Mouse (Mus musculus): ENCODE measurements around the gene Dpt.
"Not testable (repeated sequence)": the region's sequence is repeated elsewhere in the genome, so short reads cannot be mapped to it uniquely, and the experiment has no call there.

The Dpt gene

DNA sequence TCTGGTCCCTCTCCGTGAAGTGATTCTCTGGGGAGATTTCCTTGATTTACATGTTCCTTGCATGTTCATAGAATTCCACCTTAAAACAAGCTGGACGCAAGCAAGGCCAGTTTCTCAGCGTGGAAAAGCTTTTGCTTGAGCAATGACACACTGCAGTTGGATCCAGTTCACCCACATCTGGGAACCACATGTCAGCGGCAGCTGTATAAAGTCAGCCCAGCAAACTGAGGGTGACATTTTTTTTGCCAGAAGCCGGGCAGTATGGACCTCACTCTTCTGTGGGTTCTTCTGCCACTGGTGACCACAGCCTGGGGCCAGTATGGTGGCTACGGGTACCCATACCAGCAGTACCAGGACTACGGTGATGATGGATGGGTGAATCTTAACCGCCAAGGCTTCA is at the start of gene Dpt:
TSS of gene Dpt (plus strand) at position 174 of the 400 bp plus-strand sequence.
- CTCF ChIA-PET: no interaction called here

DNA sequence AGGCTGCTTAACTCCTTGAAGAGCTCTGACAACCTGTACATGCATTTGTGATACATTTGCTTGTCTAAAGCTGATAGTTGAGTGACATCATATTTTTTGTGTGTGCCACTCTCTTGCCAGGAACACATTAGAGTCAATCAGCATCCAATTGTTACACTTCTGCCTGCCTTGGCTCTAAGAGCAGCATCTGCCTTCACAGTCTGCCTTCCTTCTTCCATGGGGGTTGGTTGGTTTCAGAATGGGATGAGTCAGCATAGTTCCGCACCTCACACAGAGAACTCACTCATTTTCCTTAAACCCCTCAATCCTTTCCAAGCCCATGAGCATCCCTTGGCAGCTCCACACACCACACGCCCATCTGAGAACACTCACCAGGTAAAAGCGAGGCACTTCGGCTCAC is 42.7 kb upstream of the Dpt start:
- CTCF ChIA-PET: no interaction called here

DNA sequence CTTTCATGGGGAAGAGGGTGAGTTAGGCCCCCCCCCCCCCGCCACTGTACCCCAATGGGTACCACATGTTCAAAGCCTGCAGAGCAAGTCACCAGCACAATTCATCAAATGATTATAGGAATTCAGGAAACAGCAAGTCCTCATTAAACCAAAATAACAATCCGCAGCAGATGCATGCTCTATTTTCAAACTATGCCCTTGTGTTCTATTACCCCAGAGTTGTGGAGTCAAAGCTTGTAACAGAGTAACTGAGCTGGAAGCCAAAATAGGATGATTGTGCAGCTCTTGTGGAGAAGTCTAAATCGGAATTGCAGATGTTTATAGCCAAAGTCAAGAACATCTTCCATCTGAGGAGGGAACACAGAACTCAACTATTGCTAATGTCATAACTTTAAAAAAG is 40.8 kb upstream of the Dpt start:
- CTCF ChIA-PET: no interaction called here

DNA sequence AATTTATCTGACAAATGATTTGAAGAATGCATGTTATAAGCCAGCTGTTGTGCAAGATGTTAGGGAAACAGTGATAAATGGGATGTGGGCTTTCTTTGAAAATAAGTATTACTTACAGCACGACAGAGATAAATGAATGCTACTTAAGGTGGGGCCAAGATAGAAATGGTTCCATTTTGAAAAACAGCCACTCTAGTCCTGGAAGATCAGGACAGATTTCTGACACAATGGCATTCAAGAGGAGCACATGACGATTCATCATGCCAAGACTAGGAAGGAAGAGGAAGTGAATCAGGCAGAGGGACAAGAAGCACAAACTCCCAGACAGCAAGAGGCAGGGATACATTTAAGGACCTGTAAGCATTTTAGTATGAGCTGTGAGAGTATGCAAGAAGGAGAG is 39.5 kb upstream of the Dpt start:
- CTCF ChIA-PET: no interaction called here

DNA sequence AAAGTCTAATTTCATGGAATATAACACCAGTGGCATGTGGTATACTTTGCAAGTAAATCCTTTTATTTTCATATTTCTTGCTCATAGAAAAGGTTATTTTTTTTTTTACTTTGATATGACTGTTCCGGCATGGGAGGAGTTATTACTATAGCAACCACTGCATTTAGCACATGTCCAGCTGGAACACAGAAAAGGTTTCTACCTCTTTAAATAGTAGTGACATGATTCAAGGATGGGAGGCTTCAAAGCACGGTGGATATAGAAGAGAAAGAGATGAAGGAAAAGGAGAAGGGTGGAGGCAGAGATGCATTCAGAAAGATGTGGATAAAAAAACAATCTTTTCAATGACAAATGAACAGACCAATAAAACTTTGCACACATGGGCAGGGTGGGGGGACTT is 38.0 kb upstream of the Dpt start:
- CTCF ChIA-PET: no interaction called here

DNA sequence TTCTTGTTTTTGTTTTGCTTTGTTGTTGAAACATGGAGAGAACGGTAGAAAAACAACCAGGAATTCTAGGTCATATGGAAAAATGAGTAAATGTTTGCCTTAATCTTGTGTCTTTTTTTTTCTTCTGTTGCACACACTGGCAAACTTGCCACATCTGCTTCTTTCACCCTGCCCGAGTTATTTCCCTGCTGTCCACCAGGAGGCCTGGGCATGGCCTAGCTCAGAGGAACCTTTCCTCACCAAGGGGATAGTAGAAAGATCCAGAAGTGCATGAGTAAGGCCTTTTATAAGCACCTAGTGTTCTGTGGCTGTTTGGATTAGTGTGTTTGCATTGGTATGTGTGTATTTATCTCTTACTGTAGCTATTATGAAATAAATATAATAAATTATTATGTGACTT is 34.2 kb upstream of the Dpt start:
- CTCF ChIA-PET: interaction anchor here (0.7 kb wide), 1 partner anchor 29 kb away, joined by 4 read pairs; no protein-coding TSS in a partner anchor

DNA sequence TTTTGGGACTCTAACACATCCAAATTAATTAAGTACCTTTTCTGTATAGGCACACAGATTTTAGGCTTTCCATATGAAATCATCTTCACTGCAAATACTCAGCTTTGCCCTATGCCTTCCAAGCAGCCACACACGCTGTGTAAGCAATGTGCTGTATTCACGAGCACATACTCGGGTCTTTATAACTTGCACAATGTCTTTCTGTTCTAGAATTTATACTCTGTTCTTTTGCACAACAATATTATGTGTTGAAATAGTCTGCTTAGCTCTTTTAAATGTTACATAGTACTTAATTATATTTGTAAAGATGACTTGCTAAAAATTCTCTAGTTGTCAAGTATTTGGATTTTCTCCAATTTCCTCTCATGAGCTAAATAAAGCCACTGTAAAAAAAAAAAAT is 29.8 kb upstream of the Dpt start:
- CTCF ChIA-PET: no interaction called here

DNA sequence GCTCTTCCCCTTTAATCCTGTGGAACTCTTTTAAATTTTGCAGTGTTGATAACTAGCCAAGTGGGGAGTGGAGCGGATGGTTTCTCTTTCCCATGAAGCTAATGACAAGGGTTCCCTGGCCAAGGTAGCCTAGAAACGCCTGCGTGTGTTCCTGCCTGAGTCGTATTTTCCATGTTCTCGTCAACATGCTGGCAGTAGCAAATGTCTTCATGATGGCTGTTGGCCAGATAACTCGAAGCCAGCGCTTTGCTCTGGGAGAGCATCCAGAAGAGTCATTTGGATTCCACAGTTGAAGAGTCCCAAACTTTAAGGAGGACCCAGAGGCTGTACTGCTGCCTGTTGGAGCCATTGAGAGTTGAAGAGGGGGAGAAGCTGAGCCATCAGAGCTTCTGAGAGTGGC is 25.8 kb upstream of the Dpt start:
- CTCF ChIA-PET: no interaction called here

DNA sequence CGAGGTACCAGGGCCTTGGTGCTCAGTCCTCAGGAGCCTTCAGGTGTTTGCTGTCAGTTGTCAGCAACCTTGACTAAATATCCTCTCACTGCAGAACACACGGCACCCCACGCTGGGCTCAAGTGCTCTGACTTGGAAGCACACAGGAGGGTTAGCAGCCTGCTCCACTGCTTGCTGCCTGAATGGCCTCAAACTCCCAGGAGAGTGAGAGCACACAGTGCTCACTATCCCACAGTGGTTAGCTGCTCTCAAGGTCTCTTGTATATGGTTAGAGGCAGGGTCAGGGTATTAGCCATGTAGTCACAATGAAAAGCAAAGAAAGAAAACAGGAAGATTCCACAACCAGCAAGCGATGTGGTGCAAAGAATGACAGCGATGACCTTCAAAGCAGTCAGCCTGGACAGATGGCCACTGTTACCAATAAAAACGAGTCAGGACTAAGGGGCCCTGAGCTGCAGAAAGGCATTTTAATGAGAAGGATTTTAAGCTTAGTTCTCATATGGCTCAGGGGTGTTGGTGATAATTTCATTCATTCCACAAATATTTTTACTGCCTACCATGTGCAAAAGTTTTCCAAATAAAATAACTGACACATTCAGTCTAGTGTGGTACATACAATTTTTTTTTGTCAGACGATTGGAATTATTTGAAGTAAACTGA is 15.5 kb upstream of the Dpt start:
- CTCF ChIA-PET: no interaction called here

DNA sequence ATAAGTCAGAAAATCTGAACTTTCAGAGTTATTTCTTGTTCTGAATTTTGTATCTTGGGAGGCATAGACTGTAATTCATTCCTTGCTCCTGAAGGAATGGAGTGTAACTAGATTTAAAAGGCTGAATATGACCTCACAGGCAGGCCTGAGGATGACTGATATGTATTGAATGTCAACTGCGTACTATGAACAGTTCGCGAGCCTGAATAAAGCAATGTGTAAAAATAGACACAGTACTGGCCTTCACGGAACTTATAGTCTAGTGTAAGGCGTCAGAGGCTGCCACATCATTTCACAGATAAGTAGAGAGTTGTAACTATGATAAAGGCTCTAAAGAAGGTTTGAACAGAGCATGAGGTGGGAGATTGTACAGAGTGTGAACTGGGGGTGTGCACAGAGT is 10.3 kb upstream of the Dpt start:
- CTCF ChIA-PET: no interaction called here

DNA sequence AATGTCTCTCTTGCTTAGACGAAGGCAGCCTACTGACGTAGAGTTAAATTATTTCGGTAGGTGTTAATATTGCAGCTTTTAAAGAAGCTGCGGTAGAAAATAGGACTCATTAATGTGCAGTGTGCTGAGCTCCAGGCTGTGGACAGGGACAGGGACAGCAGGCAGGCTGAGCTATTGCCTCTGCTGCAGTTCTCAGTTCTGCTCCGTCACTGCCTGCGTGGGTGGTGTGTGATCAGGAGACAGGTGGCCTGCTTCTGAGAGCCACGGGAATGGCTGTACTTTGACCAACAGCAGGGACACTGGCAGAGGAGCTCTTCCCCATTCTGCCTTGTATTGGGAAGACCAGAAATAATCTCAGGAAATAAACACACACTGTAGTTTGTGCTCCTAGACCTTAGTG is 8.7 kb upstream of the Dpt start:
- CTCF ChIA-PET: no interaction called here

DNA sequence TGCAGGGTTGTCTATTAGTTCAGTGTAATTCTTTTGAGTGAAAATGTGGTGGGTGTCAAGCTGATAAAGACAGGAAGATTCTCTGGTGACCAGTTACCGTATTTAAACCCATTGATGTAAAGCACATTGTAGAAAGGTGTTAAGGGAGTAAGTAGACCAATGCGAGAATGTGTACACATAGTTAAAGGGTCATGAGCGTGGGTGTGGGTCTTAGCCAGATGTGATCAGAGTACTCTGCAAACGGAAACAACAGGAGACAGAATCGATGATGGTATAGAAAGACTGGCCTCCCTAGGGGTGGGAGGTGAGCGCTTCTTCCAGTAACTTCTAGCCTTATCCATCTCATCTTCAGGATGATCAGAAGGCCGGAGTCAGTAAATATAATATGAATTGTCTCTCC is 8.2 kb upstream of the Dpt start:
- CTCF ChIA-PET: no interaction called here

DNA sequence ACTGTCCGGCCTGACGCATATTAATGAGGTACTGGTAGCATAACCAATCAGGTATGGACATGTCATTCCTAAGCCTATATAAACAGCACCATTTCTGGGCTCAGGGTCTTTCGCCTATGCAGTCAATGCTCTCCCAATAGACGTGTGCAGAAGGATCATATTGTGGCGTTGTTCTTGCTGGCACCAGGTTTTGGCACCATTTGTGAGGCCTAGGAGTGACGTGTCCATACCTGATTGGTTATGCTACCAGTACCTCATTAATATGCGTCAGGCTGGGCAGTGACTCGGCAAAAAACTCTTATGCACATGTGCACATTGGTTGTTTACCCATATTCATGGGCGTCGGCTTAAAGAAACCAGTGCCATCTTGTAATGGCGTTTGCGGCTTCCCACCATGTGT is 6.1 kb upstream of the Dpt start:
- CTCF ChIA-PET: not testable (repeated sequence)

DNA sequence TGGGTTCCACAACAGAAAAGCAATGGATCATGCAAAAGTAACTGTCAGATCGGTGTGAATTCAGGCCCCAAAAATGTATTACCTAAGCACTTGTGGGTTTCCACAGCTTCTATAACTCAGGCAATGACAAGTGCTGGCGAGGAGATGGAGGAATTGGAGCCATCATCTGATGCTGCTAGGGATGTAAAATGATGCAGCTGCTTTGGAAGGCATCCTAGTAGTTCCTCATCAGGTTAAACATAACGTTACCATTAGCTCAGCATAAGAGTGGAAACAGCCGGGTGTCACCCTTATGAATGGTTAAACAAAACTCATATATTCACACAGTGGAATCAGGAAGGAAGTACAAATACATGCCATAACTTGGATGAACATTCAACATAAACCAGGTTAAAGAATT is 3.4 kb upstream of the Dpt start:
- CTCF ChIA-PET: interaction anchor here (0.6 kb wide), 1 partner anchor 17 kb away, joined by 4 read pairs; no protein-coding TSS in a partner anchor

DNA sequence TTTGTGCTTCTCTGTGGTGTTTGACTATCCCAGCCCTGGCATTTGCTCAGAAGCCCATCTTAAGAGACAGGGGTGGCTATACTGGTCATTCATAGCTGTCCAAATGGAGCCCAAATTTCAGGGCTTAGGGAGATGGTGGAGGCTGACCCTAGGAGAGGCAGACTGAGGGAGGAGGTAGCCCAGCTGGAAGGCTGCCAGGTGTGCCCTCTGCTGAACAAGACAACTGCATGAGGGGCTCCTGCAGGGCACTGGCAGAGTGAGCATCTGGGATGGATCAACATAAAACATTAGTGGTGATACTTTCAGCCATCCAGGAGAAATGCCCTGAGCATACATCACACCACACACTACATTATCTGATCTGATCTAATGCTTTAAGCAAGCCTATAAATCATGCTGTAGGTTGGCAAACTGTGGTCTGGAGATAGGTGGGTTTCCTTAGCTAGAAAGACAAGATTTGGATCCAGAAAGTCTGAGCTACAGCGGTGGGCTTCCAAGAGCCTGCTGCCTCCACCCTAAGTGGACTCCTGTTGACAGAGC is 1.4 kb downstream of the Dpt start:
- CTCF ChIA-PET: no interaction called here

DNA sequence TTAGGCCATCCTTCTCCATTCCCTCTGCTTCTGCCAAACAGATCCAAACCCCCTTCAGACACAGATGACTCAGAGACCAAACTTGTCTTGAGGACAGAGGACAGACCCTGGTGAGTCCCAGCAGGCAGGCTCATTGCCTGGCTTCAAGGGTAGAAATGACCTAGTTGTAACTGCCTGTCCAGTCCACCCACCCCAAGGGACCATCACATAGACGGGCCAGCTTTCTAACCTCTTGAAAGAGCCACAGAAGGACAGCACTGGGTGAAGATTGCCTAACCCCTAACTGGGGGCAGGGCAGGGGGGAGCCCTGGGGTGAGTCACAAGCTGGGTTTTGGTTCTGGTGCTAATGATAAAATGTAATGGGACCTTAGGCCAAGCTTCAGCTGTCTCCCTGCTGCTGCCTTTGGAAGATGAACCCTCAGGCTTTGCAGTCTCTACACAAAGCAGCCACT is 2.1 kb downstream of the Dpt start:
- CTCF ChIA-PET: interaction anchor here (0.6 kb wide), 1 partner anchor 161 kb away, joined by 4 read pairs; no protein-coding TSS in a partner anchor

DNA sequence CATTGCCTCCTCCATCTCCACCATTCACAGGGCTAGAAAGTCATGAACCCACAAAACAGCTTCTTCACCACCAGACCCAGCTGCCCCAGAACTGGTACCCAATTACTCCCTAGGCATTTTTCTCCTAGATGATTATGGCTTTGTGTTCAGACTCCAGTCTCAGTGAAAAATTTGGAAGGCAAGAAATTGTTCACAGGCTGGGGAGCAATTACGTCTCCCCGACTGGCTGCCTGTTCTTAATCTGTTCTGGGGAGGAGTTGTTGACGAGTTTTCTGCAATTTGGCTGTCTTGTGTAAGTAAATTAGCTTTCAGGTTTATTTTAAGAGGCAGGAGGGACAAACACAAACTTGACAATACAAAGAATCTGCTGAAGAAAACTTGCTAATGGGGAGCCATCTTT is 2.7 kb downstream of the Dpt start:
- CTCF ChIA-PET: interaction anchor here (0.6 kb wide), 1 partner anchor 160 kb away, joined by 4 read pairs; no protein-coding TSS in a partner anchor

DNA sequence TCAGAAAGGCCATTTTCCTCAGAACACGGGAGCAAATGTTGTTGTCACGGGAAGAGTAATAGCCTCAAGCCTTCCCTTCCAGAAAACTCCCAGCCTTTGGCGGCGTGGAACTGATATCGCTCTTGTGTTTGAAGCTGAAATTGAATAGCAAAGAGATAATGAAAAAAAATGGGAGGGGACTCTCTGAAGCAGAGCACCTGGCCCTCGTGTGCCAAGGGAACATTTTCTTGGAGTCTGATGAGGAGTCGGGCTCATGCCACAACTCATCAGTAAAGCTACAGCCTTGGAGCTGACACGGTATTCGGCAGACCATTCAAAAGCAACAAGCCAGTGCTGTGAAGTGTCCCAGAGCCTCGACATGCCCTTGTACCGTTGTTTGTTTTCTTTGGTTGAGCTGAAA is 7.8 kb downstream of the Dpt start:
- CTCF ChIA-PET: no interaction called here

DNA sequence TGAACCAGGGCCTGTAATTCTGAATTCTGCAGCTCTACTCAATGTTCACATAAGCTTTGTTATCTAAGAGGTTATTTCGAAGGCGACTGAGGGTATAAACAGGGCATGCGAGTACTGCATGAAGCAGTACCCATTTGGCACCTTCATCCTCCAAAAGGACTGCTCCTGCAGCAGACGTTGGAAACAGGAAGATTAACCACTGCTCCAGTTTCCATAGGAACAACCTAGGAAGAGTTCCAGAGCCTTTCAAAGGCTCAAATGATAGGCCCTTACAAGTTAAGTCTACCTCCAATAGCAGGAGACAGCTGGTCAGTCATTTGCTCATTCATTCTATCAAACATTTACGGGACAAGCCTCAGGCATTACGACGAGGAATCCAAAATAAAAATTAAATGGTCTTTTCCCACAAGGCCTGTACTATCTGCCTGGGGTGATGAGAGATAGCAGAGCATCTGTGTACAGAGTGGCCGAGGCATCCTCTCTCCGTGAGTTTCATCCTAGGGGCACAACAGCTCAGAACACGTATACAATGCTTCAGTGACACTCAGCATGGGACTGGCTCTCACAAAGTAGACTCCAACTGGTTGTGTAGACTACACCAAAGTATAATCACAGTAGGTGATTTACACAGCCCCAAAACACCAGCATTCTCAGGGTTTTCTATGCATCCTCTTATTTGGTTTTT is 8.4 kb downstream of the Dpt start:
- CTCF ChIA-PET: no interaction called here

DNA sequence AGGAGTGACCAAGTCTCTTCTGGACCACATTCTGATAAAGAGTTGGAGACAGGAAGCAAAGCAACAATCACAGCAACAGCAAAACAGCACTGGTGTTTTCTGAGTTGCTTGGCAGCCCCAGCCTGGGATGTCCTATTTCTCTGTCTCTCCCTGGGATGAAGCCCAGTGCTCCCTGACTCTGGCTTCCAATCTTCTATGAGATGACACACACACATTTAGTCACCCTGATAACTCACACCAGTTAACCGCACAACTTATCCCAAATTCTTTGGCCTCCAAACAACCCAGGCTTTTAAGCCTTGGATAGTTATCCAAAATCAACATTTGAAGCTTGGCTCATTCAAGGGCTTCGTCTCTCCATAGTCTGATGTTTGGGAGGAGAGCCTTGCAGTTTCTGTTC is 12.9 kb downstream of the Dpt start:
- CTCF ChIA-PET: no interaction called here

DNA sequence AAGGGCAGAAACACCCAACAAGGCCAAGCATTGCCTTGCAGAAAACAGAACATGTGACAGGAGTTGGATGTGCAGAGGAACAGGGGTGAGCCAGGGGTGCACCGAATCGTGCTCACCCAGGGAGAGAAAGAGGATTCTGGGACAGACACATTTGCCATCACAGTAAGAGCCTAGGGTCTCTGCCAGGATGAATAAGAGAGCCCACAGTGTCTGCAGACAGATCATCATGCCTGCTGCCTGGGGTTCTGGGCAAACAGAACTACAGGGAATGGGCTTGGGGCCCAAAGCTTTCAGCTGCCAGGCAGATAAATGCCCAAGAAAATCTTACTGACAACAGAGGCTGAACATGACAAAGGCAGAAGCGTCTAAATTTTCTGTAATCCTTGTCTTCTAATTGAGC is 14.9 kb downstream of the Dpt start:
- CTCF ChIA-PET: no interaction called here

DNA sequence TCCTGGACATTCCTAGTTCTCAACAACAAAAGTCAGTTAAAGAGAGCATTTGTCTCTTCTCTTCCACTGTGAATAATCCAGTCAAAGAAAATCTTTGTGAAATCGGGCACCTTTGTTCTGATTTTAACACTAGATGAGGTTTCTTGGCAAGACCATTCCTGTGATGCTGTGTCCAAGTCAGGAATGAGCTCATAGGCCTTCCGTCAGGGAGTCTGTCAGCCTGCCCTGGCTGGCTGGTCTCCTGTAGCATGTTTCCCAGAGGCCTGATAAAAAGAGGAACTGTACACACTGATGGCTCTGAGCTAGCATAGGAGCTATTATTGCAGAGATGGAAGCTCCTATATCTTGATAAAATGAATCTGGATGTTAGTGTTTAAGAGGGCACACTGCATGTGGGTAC is 17.8 kb downstream of the Dpt start:
- CTCF ChIA-PET: no interaction called here

DNA sequence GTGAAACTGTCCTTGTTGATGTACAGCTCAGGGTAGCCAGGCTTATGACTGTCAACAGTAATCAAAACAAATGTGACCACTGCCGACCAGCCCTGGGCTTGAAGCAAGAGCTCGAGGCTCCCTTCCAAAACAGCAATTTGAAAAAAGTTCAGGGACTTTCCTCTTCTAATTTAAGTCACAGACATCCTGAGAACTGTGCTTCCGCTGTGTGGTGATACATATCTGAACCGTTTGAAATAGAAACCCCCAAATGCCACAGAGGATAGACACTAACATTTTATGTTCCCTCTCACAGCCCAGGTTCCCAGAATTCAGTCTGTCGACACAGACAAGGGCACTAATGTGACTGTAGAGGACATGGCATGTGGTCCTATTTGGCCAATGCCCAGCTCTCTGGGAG is 18.9 kb downstream of the Dpt start:
- CTCF ChIA-PET: interaction anchor here (0.6 kb wide), 1 partner anchor 143 kb away, joined by 3 read pairs; no protein-coding TSS in a partner anchor

DNA sequence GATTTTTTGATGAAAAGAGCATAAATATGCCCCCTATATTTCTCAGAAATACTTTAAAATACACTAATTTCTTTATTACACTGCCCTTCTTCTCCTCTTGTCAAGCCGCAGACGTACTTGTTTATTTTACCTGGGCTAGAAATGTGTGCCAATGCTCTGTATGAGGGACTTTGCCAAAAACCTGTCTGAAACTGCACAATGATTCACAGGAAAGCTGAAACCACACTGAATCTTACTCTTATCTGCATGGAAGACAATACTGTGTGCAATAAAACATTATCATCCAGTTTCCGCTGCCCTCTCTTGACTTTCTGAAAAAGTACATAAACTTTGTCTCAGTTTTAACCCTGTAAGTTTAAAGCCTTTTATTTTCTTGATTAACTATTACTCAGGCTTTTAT is 20.9 kb downstream of the Dpt start:
- CTCF ChIA-PET: no interaction called here
